8 mouse cellular contexts compared by ENCODE assay signal in the genomic region with DNA sequence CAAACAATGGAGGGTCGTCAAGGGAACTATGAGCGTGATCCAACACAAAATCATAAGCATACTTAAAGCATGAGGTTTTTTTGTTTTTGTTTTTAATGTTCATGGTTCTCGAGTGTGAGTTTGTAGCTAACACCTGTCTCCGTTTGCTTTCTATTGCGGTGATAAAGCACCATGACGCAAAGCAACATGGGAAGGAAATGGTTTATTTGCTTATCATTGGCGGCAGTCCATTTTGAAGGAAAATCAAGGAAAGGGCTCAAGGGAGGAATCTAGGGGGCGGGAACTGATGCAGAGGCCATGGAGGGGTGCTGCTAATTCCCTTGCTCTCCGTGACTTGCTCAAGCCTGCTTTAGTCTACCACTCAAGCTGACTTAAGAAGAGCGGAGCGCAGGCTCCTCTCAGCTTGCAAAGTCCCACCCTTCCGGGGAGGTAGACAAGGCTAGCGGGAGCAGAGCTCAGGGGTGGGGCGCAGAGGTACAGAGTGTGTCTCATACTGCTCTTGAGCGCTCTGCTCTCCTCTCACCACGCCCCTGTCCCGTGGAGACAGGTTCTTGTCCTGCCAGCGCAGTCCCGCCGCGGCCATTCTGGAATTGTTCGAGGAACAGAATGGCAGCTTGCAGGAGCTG. TPM values are rescaled to one million over a fixed set of nuclear protein-coding genes. Genes with fewer than 3 reads are reported as not detected.
A peak's percentile ranks its signal among the peaks of the same experiment; 100 is the strongest.
DNase-seq lines count a peak whose midpoint lies in the region; ATAC-seq and TF ChIP-seq lines count a peak whose summit lies in the region.

No protein-coding gene starts in this region.

- H3K36me3 ChIP-seq in forebrain, postnatal 0 days (ENCODE audit: insufficient read depth) = no peaks in the 10 kb centered on the region
- no peaks in the 10 kb centered on the region for H3K36me3 ChIP-seq in liver, embryonic 16.5 days (ENCODE audit: control insufficient read depth, insufficient read depth)
- no peaks in the 10 kb centered on the region for H3K36me3 ChIP-seq in stomach, postnatal 0 days (ENCODE audit: control insufficient read depth, insufficient read depth, low read length)

- ATAC-seq in forebrain, postnatal 0 days = peak; percentile 32
- peak; percentile 95 for ATAC-seq in liver, embryonic 16.5 days (ENCODE audit: low read depth)
- ATAC-seq in stomach, postnatal 0 days (ENCODE audit: low FRiP score, low TSS enrichment) = peak; percentile 53; the same call in 1 of the 2 replicates
- no peak for ATAC-seq in frontal cortex, adult (ENCODE audit: low TSS enrichment)

- no peak overlapping the region for H3K9ac ChIP-seq in forebrain, postnatal 0 days
- H3K9ac ChIP-seq in liver, embryonic 16.5 days (ENCODE audit: low read depth, low read length) = peak overlapping the region; percentile 56
- H3K9ac ChIP-seq in stomach, postnatal 0 days (ENCODE audit: low read length) = no peak overlapping the region

- peak; percentile 42 to 51 for DNase-seq in spleen, postnatal 10 days (ENCODE audit: low spot score in 2 of 2)
- DNase-seq in spleen, postnatal 14 days (ENCODE audit: low spot score in 2 of 2) = no peak
- DNase-seq in forebrain, postnatal 0 days = peak; percentile 17
- no peak for DNase-seq in stomach, postnatal 0 days (ENCODE audit: low spot score)
- DNase-seq in gastrocnemius, postnatal 10 days = no peak
- DNase-seq in right cerebral cortex, postnatal 14 days = no peak

- 45% methylated on average over 22 of the region's 22 CpGs for WGBS in forebrain, postnatal 0 days
- WGBS in liver, embryonic 16.5 days (ENCODE audit: insufficient replicate concordance) = 29% methylated on average over 22 of the region's 22 CpGs
- WGBS in stomach, postnatal 0 days = 30% methylated on average over 22 of the region's 22 CpGs

- H3K4me1 ChIP-seq in forebrain, postnatal 0 days (ENCODE audit: insufficient read depth) = no peaks in the 10 kb centered on the region
- H3K4me1 ChIP-seq in liver, embryonic 16.5 days (ENCODE audit: control insufficient read depth, low read depth, low read length) = peaks cover 12% of the 10 kb centered on the region
- no peaks in the 10 kb centered on the region for H3K4me1 ChIP-seq in stomach, postnatal 0 days (replicated peaks; ENCODE audit: control insufficient read depth, insufficient read depth)

- H3K27ac ChIP-seq in forebrain, postnatal 0 days (ENCODE audit: low read depth, low read length) = no peak overlapping the region
- H3K27ac ChIP-seq in liver, embryonic 16.5 days (ENCODE audit: low read length) = peak overlapping the region; percentile 80
- H3K27ac ChIP-seq in stomach, postnatal 0 days (replicated peaks) = no peak overlapping the region

- TF ChIP-seq CTCF in forebrain, postnatal 0 days (IDR thresholded peaks at IDR 0.05; ENCODE audit: low read depth) = no peak
- no peak for TF ChIP-seq CTCF in stomach, postnatal 0 days (IDR thresholded peaks at IDR 0.05; ENCODE audit: low read depth)

- H3K27me3 ChIP-seq in forebrain, postnatal 0 days (ENCODE audit: insufficient read depth, low read length) = peaks cover 5% of the 10 kb centered on the region; the same call in 1 of the 2 replicates
- no peaks in the 10 kb centered on the region for H3K27me3 ChIP-seq in liver, embryonic 16.5 days (ENCODE audit: control insufficient read depth, insufficient read depth, low read depth, low read length)
- H3K27me3 ChIP-seq in stomach, postnatal 0 days (ENCODE audit: control insufficient read depth, insufficient read depth, low read length) = no peaks in the 10 kb centered on the region

- H3K9me3 ChIP-seq in forebrain, postnatal 0 days (ENCODE audit: low read length) = no peaks in the 10 kb centered on the region
- H3K9me3 ChIP-seq in liver, embryonic 16.5 days (replicated peaks; ENCODE audit: control insufficient read depth, low read length) = no peaks in the 10 kb centered on the region
- no peaks in the 10 kb centered on the region for H3K9me3 ChIP-seq in stomach, postnatal 0 days (ENCODE audit: control insufficient read depth, low read length)

- peak overlapping the region; percentile 28 for H3K4me2 ChIP-seq in forebrain, postnatal 0 days (ENCODE audit: low read depth)
- peak overlapping the region; percentile 78 for H3K4me2 ChIP-seq in liver, embryonic 16.5 days (ENCODE audit: low read depth, low read length)
- H3K4me2 ChIP-seq in stomach, postnatal 0 days (replicated peaks; ENCODE audit: low read depth) = 0 out of 2 replicates have a peak overlapping the region, but pooled peaks have one; percentile 20

- TF ChIP-seq EP300 in stomach, postnatal 0 days (optimal IDR thresholded peaks at IDR 0.05) = no peak

- H3K4me3 ChIP-seq in forebrain, postnatal 0 days (ENCODE audit: low read depth, low read length) = no peak overlapping the region
- peak overlapping the region; percentile 56 for H3K4me3 ChIP-seq in liver, embryonic 16.5 days (ENCODE audit: low read depth, low read length)
- no peak overlapping the region for H3K4me3 ChIP-seq in stomach, postnatal 0 days (ENCODE audit: low read depth, low read length)

RNA-seq across cellular contexts. Expression of a gene that starts 12.2 kb away (rescaled TPM):
- total RNA-seq in forebrain, postnatal 0 days (2014; rRNA removed) = not detected in 2 replicates
- polyA plus RNA-seq in forebrain, postnatal 0 days (2015; fragmentation: Nextera tagmentation; extraction: Ambion mirVana) = 0.14 and 0.56 TPM in 2 replicates
- 4.2 and 4.3 TPM in 2 replicates for polyA plus RNA-seq in liver, embryonic 16.5 days (2015; fragmentation: Nextera tagmentation; extraction: Ambion mirVana)
- 3.3 and 3.5 TPM in 2 replicates for polyA plus RNA-seq in stomach, postnatal 0 days (2015; fragmentation: Nextera tagmentation; extraction: Ambion mirVana)
- total RNA-seq in gastrocnemius, postnatal 10 days (2021) = not detected

RNA-seq across cellular contexts. Expression of a gene that starts 15.6 kb away (rescaled TPM):
- 0.31 TPM in 1 of 2 replicates, not detected in the other for total RNA-seq in forebrain, postnatal 0 days (2014; rRNA removed)
- polyA plus RNA-seq in forebrain, postnatal 0 days (2015; fragmentation: Nextera tagmentation; extraction: Ambion mirVana) = 0.47 and 0.82 TPM in 2 replicates
- 193 and 203 TPM in 2 replicates for polyA plus RNA-seq in liver, embryonic 16.5 days (2015; fragmentation: Nextera tagmentation; extraction: Ambion mirVana)
- polyA plus RNA-seq in stomach, postnatal 0 days (2015; fragmentation: Nextera tagmentation; extraction: Ambion mirVana) = 0.41 and 0.51 TPM in 2 replicates
- under 1 TPM in 1 of 2 experiments, not detected in 1; 0.93 TPM for total RNA-seq in gastrocnemius, postnatal 10 days (2021)

RNA-seq across cellular contexts. Expression of a gene that starts 34.2 kb away (rescaled TPM):
- total RNA-seq in forebrain, postnatal 0 days (2014; rRNA removed) = 0.43 and 1.1 TPM in 2 replicates
- 0.23 and 0.50 TPM in 2 replicates for polyA plus RNA-seq in forebrain, postnatal 0 days (2015; fragmentation: Nextera tagmentation; extraction: Ambion mirVana)
- 2.5 and 4.3 TPM in 2 replicates for polyA plus RNA-seq in liver, embryonic 16.5 days (2015; fragmentation: Nextera tagmentation; extraction: Ambion mirVana)
- polyA plus RNA-seq in stomach, postnatal 0 days (2015; fragmentation: Nextera tagmentation; extraction: Ambion mirVana) = 7.2 and 7.6 TPM in 2 replicates
- 100 to 1,000 TPM; 515 to 520 TPM for total RNA-seq in gastrocnemius, postnatal 10 days (2021)

RNA-seq across cellular contexts. Expression of a gene that starts 57.1 kb away (rescaled TPM):
- total RNA-seq in forebrain, postnatal 0 days (2014; rRNA removed) = 18.7 and 21.0 TPM in 2 replicates
- 36.0 and 40.0 TPM in 2 replicates for polyA plus RNA-seq in forebrain, postnatal 0 days (2015; fragmentation: Nextera tagmentation; extraction: Ambion mirVana)
- polyA plus RNA-seq in liver, embryonic 16.5 days (2015; fragmentation: Nextera tagmentation; extraction: Ambion mirVana) = 41.5 and 42.2 TPM in 2 replicates
- 42.3 and 43.8 TPM in 2 replicates for polyA plus RNA-seq in stomach, postnatal 0 days (2015; fragmentation: Nextera tagmentation; extraction: Ambion mirVana)
- 10 to 100 TPM in 1 of 2 experiments, 1 to 10 TPM in 1; 9.8 to 11.4 TPM for total RNA-seq in gastrocnemius, postnatal 10 days (2021)

RNA-seq across cellular contexts. Expression of a gene that starts 57.2 kb away (rescaled TPM):
- total RNA-seq in forebrain, postnatal 0 days (2014; rRNA removed) = 25.2 and 35.0 TPM in 2 replicates
- 6.3 and 6.6 TPM in 2 replicates for polyA plus RNA-seq in forebrain, postnatal 0 days (2015; fragmentation: Nextera tagmentation; extraction: Ambion mirVana)
- polyA plus RNA-seq in liver, embryonic 16.5 days (2015; fragmentation: Nextera tagmentation; extraction: Ambion mirVana) = 6.6 and 7.0 TPM in 2 replicates
- 3.0 and 3.5 TPM in 2 replicates for polyA plus RNA-seq in stomach, postnatal 0 days (2015; fragmentation: Nextera tagmentation; extraction: Ambion mirVana)
- 10 to 100 TPM; 11.3 to 19.2 TPM for total RNA-seq in gastrocnemius, postnatal 10 days (2021)

Comparison
In these comparisons a context has a peak if more than half of its experiments do, and no peak if none do; other contexts are left out.
1. DNase-seq: peak in spleen, postnatal 10 days (2 of 2) and forebrain, postnatal 0 days (single experiment); none in spleen, postnatal 14 days (0 of 2), stomach, postnatal 0 days (single experiment), gastrocnemius, postnatal 10 days (single experiment) and right cerebral cortex, postnatal 14 days (single experiment).
2. H3K4me2 ChIP-seq: peak in every context shown above with its lines; median percentile 78 in liver, embryonic 16.5 days; 28 in forebrain, postnatal 0 days; 20 in stomach, postnatal 0 days.
3. RNA of a gene that starts 15.6 kb away (polyA plus RNA-seq): 193 to 203 TPM in liver, embryonic 16.5 days; 0.41 to 0.51 TPM in stomach, postnatal 0 days and 0.47 to 0.82 TPM in forebrain, postnatal 0 days; every median in the first group is over 100 times any median in the second.